Mouse (Mus musculus): ENCODE data around the gene Pcolce. TPM values are rescaled to one million over a fixed set of nuclear protein-coding genes. Genes with fewer than 3 reads are reported as not detected.

The Pcolce gene
- polyA plus RNA-seq, 1 experiment from 2014 or later, result 150 TPM

DNA sequence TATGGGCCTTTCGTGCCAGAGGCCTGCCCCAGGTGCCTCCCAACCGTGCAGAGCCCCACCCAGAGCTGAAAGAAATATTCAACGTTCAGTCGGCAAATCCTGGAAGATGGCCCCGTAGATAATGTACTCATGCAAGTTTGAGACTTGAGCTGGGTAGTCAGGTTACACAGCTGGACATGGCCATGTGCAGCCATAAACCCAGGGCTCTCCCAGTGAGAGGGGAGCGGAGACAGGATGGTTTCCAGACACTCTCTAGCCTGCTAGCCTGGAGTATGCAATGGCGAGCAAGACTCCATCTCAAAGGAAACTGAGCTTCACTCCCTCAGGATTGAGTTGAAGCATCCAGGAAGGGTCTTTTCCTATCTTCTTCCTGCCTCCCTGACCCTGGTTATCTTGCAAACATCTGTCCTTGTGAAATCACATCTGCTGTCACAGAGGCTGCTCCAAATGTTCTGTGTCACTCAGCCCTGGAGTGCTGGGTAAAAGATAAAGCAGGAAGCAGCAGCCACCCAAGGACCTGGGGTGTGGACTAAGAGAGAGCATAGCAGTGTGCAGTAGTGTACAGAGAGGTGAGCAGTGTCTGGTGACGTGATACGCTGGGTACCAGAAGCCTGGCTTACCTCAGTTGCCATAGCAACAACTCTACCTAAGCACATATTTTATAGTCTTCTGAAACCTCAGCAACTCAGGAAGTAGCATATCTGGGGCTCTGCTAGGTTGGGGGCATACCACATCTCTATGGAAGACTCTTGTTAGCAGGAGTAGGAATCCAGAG lies 34.4 kb upstream of the Pcolce start:
- no peak overlapping the region for H3K4me2 ChIP-seq (replicated peaks; ENCODE audit: low read depth, low read length)
- H3K9ac ChIP-seq (replicated peaks; ENCODE audit: low read length), result no peak overlapping the region
- no peak for ATAC-seq (ENCODE audit: low FRiP score, low TSS enrichment)
- H3K36me3 ChIP-seq (ENCODE audit: insufficient read depth, low read length), result 0 out of 2 replicates have a peak, but pooled peaks cover 4% of the 10 kb centered on the region
- H3K4me1 ChIP-seq (ENCODE audit: insufficient read depth, low read length), result peaks cover 45% of the 10 kb centered on the region
- WGBS, result 22% methylated on average over 9 of the region's 9 CpGs
- H3K9me3 ChIP-seq (ENCODE audit: low read length), result no peaks in the 10 kb centered on the region
- H3K27me3 ChIP-seq (ENCODE audit: insufficient read depth, low read length), result peaks cover 21% of the 10 kb centered on the region
- H3K4me3 ChIP-seq (ENCODE audit: low read length), result no peak overlapping the region
- 0 out of 2 replicates have a peak overlapping the region, but pooled peaks have one; percentile 16 for H3K27ac ChIP-seq (ENCODE audit: low read length)

- Histone ChIP-seq H3K9ac (replicated peaks; ENCODE audit: low read length) (peak within 1 kb of the TSS; percentile 51), H3K36me3 (ENCODE audit: insufficient read depth, low read length) (peaks cover 18% of the 10 kb centered on the region), H3K27ac (ENCODE audit: low read length) (no peak within 1 kb of the TSS), H3K9me3 (ENCODE audit: low read length) (no peaks in the 10 kb centered on the region), H3K4me3 (ENCODE audit: low read length) (peak within 1 kb of the TSS; percentile 45), H3K4me1 (ENCODE audit: insufficient read depth, low read length) (peaks cover 45% of the 10 kb centered on the region), H3K4me2 (replicated peaks; ENCODE audit: low read depth, low read length) (peak within 1 kb of the TSS; percentile 63), H3K27me3 (ENCODE audit: insufficient read depth, low read length) (peaks cover 21% of the 10 kb centered on the region)
- 18% methylated on average over 11 of the region's 11 CpGs for WGBS
- ATAC-seq (ENCODE audit: low FRiP score, low TSS enrichment), result peak; percentile 28
Observed at GRCm38 (mm10) chr5:137645652-137646091, 32.1 kb upstream of the Pcolce start, which contains the start of gene Irs3. TSS of gene Irs3 (minus strand) at chr5:137645714.

GRCm38 (mm10) chr5:137645091-137645651 lies 31.6 kb upstream of the Pcolce start:
- Histone ChIP-seq H3K4me1 (ENCODE audit: insufficient read depth, low read length) (peaks cover 40% of the 10 kb centered on the region), H3K4me3 (ENCODE audit: low read length) (peak overlapping the region; percentile 45), H3K9me3 (ENCODE audit: low read length) (no peaks in the 10 kb centered on the region), H3K36me3 (ENCODE audit: insufficient read depth, low read length) (peaks cover 23% of the 10 kb centered on the region), H3K9ac (replicated peaks; ENCODE audit: low read length) (peak overlapping the region; percentile 51), H3K27ac (ENCODE audit: low read length) (no peak overlapping the region), H3K27me3 (ENCODE audit: insufficient read depth, low read length) (peaks cover 21% of the 10 kb centered on the region), H3K4me2 (replicated peaks; ENCODE audit: low read depth, low read length) (peak overlapping the region; percentile 63)
- WGBS, result 2% methylated on average over 44 of the region's 44 CpGs
- peak; percentile 27; the same call in 1 of the 2 replicates for ATAC-seq (ENCODE audit: low FRiP score, low TSS enrichment)

DNA sequence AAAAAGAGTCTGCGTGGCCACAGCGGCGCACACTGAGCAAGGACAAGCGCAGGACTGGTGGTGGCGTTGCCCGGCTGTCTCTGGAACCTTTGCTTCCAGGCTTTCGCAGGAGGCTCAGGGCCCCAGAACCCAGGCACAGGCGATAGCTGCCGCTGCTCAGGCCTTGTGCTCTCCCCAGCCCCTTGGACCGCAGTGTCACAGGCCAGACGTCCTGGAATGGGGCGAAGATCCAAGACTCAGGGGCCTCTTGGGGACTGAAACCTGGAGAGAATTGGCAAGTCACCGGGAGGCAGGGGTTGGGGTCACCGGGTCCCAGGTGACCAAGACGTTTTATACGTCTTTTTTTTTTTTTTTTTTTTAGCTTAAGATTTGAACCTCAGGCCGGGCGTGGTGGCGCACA lies 30.9 kb upstream of the Pcolce start:
- 51% methylated on average over 19 of the region's 19 CpGs for WGBS
- no peak for ATAC-seq (ENCODE audit: low FRiP score, low TSS enrichment)
- H3K4me2 ChIP-seq (replicated peaks; ENCODE audit: low read depth, low read length), result peak overlapping the region; percentile 63; the same call in 1 of the 2 replicates
- H3K9ac ChIP-seq (replicated peaks; ENCODE audit: low read length), result no peak overlapping the region
- no peaks in the 10 kb centered on the region for H3K9me3 ChIP-seq (ENCODE audit: low read length)
- H3K4me1 ChIP-seq (ENCODE audit: insufficient read depth, low read length), result peaks cover 34% of the 10 kb centered on the region
- H3K4me3 ChIP-seq (ENCODE audit: low read length), result no peak overlapping the region
- peaks cover 21% of the 10 kb centered on the region for H3K27me3 ChIP-seq (ENCODE audit: insufficient read depth, low read length)
- H3K27ac ChIP-seq (ENCODE audit: low read length), result no peak overlapping the region
- H3K36me3 ChIP-seq (ENCODE audit: insufficient read depth, low read length), result peaks cover 29% of the 10 kb centered on the region

- no peak for ATAC-seq (ENCODE audit: low FRiP score, low TSS enrichment)
- no peak overlapping the region for H3K9ac ChIP-seq (replicated peaks; ENCODE audit: low read length)
- no peaks in the 10 kb centered on the region for H3K9me3 ChIP-seq (ENCODE audit: low read length)
- no peak overlapping the region for H3K4me3 ChIP-seq (ENCODE audit: low read length)
- 39% methylated on average over 4 of the region's 4 CpGs for WGBS
- H3K27me3 ChIP-seq (ENCODE audit: insufficient read depth, low read length), result peaks cover 21% of the 10 kb centered on the region
- H3K4me2 ChIP-seq (replicated peaks; ENCODE audit: low read depth, low read length), result no peak overlapping the region
- no peak overlapping the region for H3K27ac ChIP-seq (ENCODE audit: low read length)
- H3K36me3 ChIP-seq (ENCODE audit: insufficient read depth, low read length), result peaks cover 44% of the 10 kb centered on the region
- peaks cover 18% of the 10 kb centered on the region for H3K4me1 ChIP-seq (ENCODE audit: insufficient read depth, low read length)
Observed at GRCm38 (mm10) chr5:137642886-137643285, 29.3 kb upstream of the Pcolce start.

DNA sequence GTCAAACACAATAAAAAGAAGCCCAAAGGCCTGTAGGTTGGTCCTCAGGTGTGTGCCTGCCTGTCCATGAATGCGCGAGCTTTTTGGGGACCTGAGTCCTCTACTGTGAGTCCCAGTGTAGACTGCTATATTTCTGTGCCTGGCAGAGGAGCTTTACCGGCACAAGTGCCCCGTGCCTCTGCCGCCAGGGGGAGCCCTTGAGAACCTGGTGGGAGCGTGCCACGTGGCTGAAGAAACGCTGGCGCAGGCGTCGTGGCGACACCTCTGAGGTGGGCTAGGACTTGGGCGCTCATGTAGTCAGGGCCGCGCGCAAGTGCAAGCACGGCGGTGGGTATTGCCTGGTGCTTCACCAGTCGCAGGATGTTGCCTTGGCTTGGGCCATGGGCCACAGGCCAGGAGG lies 27.5 kb upstream of the Pcolce start, which contains the start of gene Sap25:
Gene Sap25, plus strand, starts transcription at position 281 of the 400 bp plus-strand sequence.
- WGBS, result 85% methylated on average over 19 of the region's 19 CpGs

DNA sequence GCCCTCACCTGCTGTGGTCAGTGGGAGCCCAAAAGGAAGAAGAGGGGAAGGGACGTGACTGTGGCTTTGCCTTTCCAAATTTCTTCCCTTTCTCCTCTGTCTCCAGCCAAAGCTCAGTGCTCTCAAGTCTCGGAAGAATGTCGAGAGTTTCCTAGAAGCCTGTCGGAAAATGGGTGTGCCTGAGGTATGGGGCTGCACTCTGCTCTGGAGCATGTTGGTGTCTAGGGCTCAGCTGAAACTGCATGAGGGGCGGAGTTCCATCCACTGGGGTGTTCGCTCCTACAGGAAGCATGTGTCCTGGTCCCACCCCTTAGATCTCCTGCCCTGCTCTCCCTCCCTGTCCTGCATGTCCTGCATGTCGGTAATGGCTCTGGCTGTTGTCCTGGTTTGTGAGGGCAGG lies 25.9 kb upstream of the Pcolce start:
- Histone ChIP-seq H3K9ac (replicated peaks; ENCODE audit: low read length) (no peak overlapping the region), H3K9me3 (ENCODE audit: low read length) (no peaks in the 10 kb centered on the region), H3K36me3 (ENCODE audit: insufficient read depth, low read length) (peaks cover 68% of the 10 kb centered on the region), H3K27ac (ENCODE audit: low read length) (no peak overlapping the region), H3K4me2 (replicated peaks; ENCODE audit: low read depth, low read length) (no peak overlapping the region), H3K27me3 (ENCODE audit: insufficient read depth, low read length) (peaks cover 8% of the 10 kb centered on the region; the same call in 1 of the 2 replicates), H3K4me3 (ENCODE audit: low read length) (no peak overlapping the region), H3K4me1 (ENCODE audit: insufficient read depth, low read length) (no peaks in the 10 kb centered on the region)
- 80% methylated on average over 7 of the region's 7 CpGs for WGBS
- no peak for ATAC-seq (ENCODE audit: low FRiP score, low TSS enrichment)

More for the DNA sequence above, 27.5 kb upstream of the Pcolce start, which contains the start of gene Sap25:
- Histone ChIP-seq H3K9me3 (ENCODE audit: low read length) (no peaks in the 10 kb centered on the region), H3K36me3 (ENCODE audit: insufficient read depth, low read length) (peaks cover 58% of the 10 kb centered on the region), H3K4me1 (ENCODE audit: insufficient read depth, low read length) (peaks cover 11% of the 10 kb centered on the region; the same call in 1 of the 2 replicates), H3K4me3 (ENCODE audit: low read length) (no peak within 1 kb of the TSS), H3K27ac (ENCODE audit: low read length) (no peak within 1 kb of the TSS), H3K27me3 (ENCODE audit: insufficient read depth, low read length) (peaks cover 21% of the 10 kb centered on the region), H3K9ac (replicated peaks; ENCODE audit: low read length) (no peak within 1 kb of the TSS), H3K4me2 (replicated peaks; ENCODE audit: low read depth, low read length) (no peak within 1 kb of the TSS)
- no peak for ATAC-seq (ENCODE audit: low FRiP score, low TSS enrichment)

DNA sequence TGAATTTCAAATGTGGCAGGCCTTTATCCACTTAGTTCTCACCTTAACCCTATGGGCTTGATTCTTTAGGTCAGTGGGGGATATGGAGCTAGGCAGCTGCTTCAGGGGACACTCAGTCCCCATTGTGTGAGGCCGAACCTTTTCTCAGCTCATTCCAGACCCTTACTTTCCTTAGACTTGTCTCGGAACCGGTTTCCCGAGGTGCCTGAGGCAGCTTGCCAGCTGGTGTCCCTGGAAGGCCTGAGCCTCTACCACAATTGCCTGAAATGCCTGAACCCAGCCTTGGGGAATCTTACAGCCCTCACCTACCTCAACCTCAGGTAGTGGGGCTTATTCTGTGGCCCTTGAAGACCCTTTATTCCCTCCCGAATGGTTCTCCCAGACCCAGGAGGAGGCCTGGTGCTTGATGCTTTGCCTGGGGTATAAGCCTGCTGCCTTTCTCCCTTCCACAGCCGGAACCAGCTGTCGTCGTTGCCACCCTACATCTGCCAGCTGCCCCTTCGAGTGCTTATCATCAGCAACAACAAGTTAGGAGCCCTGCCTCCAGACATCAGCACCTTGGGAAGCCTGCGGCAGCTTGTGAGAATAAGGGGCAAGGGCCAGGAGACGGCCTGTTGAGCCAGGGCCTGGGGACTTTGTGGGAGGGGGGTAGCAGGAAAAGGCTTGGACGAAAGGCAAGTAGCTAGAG lies 20.0 kb upstream of the Pcolce start:
- no peak for ATAC-seq (ENCODE audit: low FRiP score, low TSS enrichment)
- Histone ChIP-seq H3K27ac (ENCODE audit: low read length) (no peak overlapping the region), H3K27me3 (ENCODE audit: insufficient read depth, low read length) (no peaks in the 10 kb centered on the region), H3K9ac (replicated peaks; ENCODE audit: low read length) (no peak overlapping the region), H3K4me3 (ENCODE audit: low read length) (no peak overlapping the region), H3K36me3 (ENCODE audit: insufficient read depth, low read length) (peaks cover 42% of the 10 kb centered on the region), H3K4me1 (ENCODE audit: insufficient read depth, low read length) (peaks cover 34% of the 10 kb centered on the region), H3K9me3 (ENCODE audit: low read length) (no peaks in the 10 kb centered on the region), H3K4me2 (replicated peaks; ENCODE audit: low read depth, low read length) (no peak overlapping the region)
- 79% methylated on average over 12 of the region's 12 CpGs for WGBS

- peak overlapping the region; percentile 89 for H3K4me2 ChIP-seq (replicated peaks; ENCODE audit: low read depth, low read length)
- no peaks in the 10 kb centered on the region for H3K9me3 ChIP-seq (ENCODE audit: low read length)
- peaks cover 23% of the 10 kb centered on the region for H3K36me3 ChIP-seq (ENCODE audit: insufficient read depth, low read length)
- 50% methylated on average over 4 of the region's 4 CpGs for WGBS
- peaks cover 39% of the 10 kb centered on the region for H3K4me1 ChIP-seq (ENCODE audit: insufficient read depth, low read length)
- no peak for ATAC-seq (ENCODE audit: low FRiP score, low TSS enrichment)
- peak overlapping the region; percentile 83 for H3K4me3 ChIP-seq (ENCODE audit: low read length)
- no peaks in the 10 kb centered on the region for H3K27me3 ChIP-seq (ENCODE audit: insufficient read depth, low read length)
- peak overlapping the region; percentile 98 for H3K27ac ChIP-seq (ENCODE audit: low read length)
- peak overlapping the region; percentile 85 for H3K9ac ChIP-seq (replicated peaks; ENCODE audit: low read length)
Observed at GRCm38 (mm10) chr5:137631591-137631990, 18.0 kb upstream of the Pcolce start.

All from kidney, embryonic 16.5 days (tissue).